Mouse (Mus musculus) kidney, postnatal 0 days (tissue): ENCODE results near the gene Acot8. TPM values are rescaled to one million over a fixed set of nuclear protein-coding genes. Genes with fewer than 3 reads are reported as not detected.

ENCODE experiments used
- ATAC-seq: fragments of 200-750 bp; cut with Nextera tagmentation; replicated peaks from 2 replicates; pipeline ENCODE4 v1.8.0; 2017; ENCODE audit warnings: low read depth, moderate number of reproducible peaks, moderate TSS enrichment, moderate library complexity; ENCODE audit not compliant: low FRiP score
- DNase-seq: peaks from one replicate; pipeline ENCODE4 v3.0.0-alpha.2; 2016; ENCODE audit warnings: low spot score
- H3K27ac ChIP-seq: fragments of 300-500 bp; sonication (generic); 2 replicates; pipeline ENCODE4 v1.5.1; 2014; ENCODE audit warnings: mild to moderate bottlenecking
- H3K27me3 ChIP-seq: fragments of 300-500 bp; sonication (generic); 2 replicates; pipeline ENCODE4 v1.6.1; 2014; ENCODE audit warnings: low read length, mixed read lengths; ENCODE audit not compliant: insufficient read depth
- H3K36me3 ChIP-seq: fragments of 300-500 bp; sonication (generic); 2 replicates; pipeline ENCODE4 v1.6.1; 2014; ENCODE audit warnings: low read length, mixed read lengths; ENCODE audit not compliant: insufficient read depth
- H3K4me1 ChIP-seq: fragments of 300-500 bp; sonication (generic); replicated peaks from 2 replicates; pipeline ENCODE4 v1.6.1; 2014; ENCODE audit warnings: antibody characterized with exemption, low read length, mixed read lengths; ENCODE audit not compliant: insufficient read depth
- H3K4me2 ChIP-seq: fragments of 300-500 bp; sonication (generic); 2 replicates; pipeline ENCODE4 v1.6.1; 2014; ENCODE audit warnings: mild to moderate bottlenecking, low read length, moderate library complexity, mixed read lengths
- H3K4me3 ChIP-seq: fragments of 300-500 bp; sonication (generic); replicated peaks from 2 replicates; pipeline ENCODE4 v1.5.1; 2014; ENCODE audit warnings: low read depth, low read length
- H3K9ac ChIP-seq: fragments of 300-500 bp; sonication (generic); 2 replicates; pipeline ENCODE4 v1.6.1; 2014; ENCODE audit warnings: low read depth, low read length
- H3K9me3 ChIP-seq: fragments of 300-500 bp; sonication (generic); replicated peaks from 2 replicates; pipeline ENCODE4 v1.6.1; 2016; ENCODE audit warnings: low read length, inconsistent platforms, mixed read lengths
- CTCF ChIP-seq: IDR thresholded peaks from 2 replicates; pipeline ENCODE4 v1.5.1; 2016; ENCODE audit warnings: antibody characterized with exemption, low read depth, mild to moderate bottlenecking, moderate library complexity
- WGBS: fragments of 180-500 bp; shearing (Covaris S2); extraction: QIAGEN DNeasy Blood & Tissue Kit; methylation state at CpG from one replicate; pipeline ENCODE4 v1.1.7; 2014; 5-methylcytosine and 5-hydroxymethylcytosine counted together
- polyA plus RNA-seq: library from polyadenylated mRNA; unstranded; fragments of >200 nt; fragmentation: Nextera tagmentation; extraction: Ambion mirVana; gene quantifications from 2 replicates; pipeline ENCODE4 v1.2.1, GENCODE M21; 2015

Gene Acot8
- polyA plus RNA-seq, 1 experiment from 2014 or later, result 28.7 TPM

GRCm38 (mm10) chr2:164765841-164766240 lies 38.8 kb downstream of the Acot8 start:
- 85% methylated on average over 3 of the region's 3 CpGs for WGBS
- H3K9ac ChIP-seq, result no peak overlapping the region
- no peaks in the 10 kb centered on the region for H3K27me3 ChIP-seq
- ATAC-seq, result no peak
- 0 out of 2 replicates have a peak, but pooled peaks cover 6% of the 10 kb centered on the region for H3K4me1 ChIP-seq
- TF ChIP-seq CTCF, result no peak
- no peaks in the 10 kb centered on the region for H3K9me3 ChIP-seq
- DNase-seq, result no peak
- H3K27ac ChIP-seq, result no peak overlapping the region
- peaks cover 42% of the 10 kb centered on the region for H3K36me3 ChIP-seq
- H3K4me3 ChIP-seq, result no peak overlapping the region
- H3K4me2 ChIP-seq, result no peak overlapping the region

GRCm38 (mm10) chr2:164762593-164762992 lies 42.1 kb downstream of the Acot8 start:
- Histone ChIP-seq H3K27ac (no peak overlapping the region), H3K27me3 (no peaks in the 10 kb centered on the region), H3K4me1 (no peaks in the 10 kb centered on the region), H3K9me3 (no peaks in the 10 kb centered on the region), H3K4me2 (no peak overlapping the region), H3K36me3 (peaks cover 67% of the 10 kb centered on the region), H3K9ac (no peak overlapping the region), H3K4me3 (no peak overlapping the region)
- TF ChIP-seq CTCF, result no peak
- DNase-seq (no peak), ATAC-seq (no peak)
- 79% methylated on average over 7 of the region's 7 CpGs for WGBS

- H3K9ac ChIP-seq, result no peak overlapping the region
- H3K4me2 ChIP-seq, result no peak overlapping the region
- ATAC-seq, result no peak
- peaks cover 67% of the 10 kb centered on the region for H3K36me3 ChIP-seq
- no peaks in the 10 kb centered on the region for H3K27me3 ChIP-seq
- H3K9me3 ChIP-seq, result no peaks in the 10 kb centered on the region
- no peak for DNase-seq
- H3K4me1 ChIP-seq, result no peaks in the 10 kb centered on the region
- no peak overlapping the region for H3K4me3 ChIP-seq
- no peak overlapping the region for H3K27ac ChIP-seq
- 99% methylated on average over 4 of the region's 4 CpGs for WGBS
- TF ChIP-seq CTCF, result no peak
Observed at GRCm38 (mm10) chr2:164761971-164762370, 42.7 kb downstream of the Acot8 start.

GRCm38 (mm10) chr2:164761502-164761901 lies 43.2 kb downstream of the Acot8 start:
- Histone ChIP-seq H3K4me1 (no peaks in the 10 kb centered on the region), H3K36me3 (peaks cover 65% of the 10 kb centered on the region), H3K9me3 (no peaks in the 10 kb centered on the region), H3K27me3 (no peaks in the 10 kb centered on the region), H3K9ac (no peak overlapping the region), H3K4me2 (no peak overlapping the region), H3K4me3 (no peak overlapping the region), H3K27ac (no peak overlapping the region)
- DNase-seq (no peak), ATAC-seq (no peak)
- TF ChIP-seq CTCF, result no peak
- WGBS, result 94% methylated on average over 2 of the region's 2 CpGs

GRCm38 (mm10) chr2:164760059-164760833 lies 44.4 kb downstream of the Acot8 start:
- H3K27me3 ChIP-seq, result no peaks in the 10 kb centered on the region
- TF ChIP-seq CTCF, result no peak
- ATAC-seq (no peak), DNase-seq (no peak)
- 76% methylated on average over 4 of the region's 4 CpGs for WGBS
- H3K4me1 ChIP-seq, result no peaks in the 10 kb centered on the region
- H3K9ac ChIP-seq, result no peak overlapping the region
- peaks cover 66% of the 10 kb centered on the region for H3K36me3 ChIP-seq
- no peak overlapping the region for H3K27ac ChIP-seq
- no peaks in the 10 kb centered on the region for H3K9me3 ChIP-seq
- no peak overlapping the region for H3K4me2 ChIP-seq
- H3K4me3 ChIP-seq, result no peak overlapping the region

- H3K4me3 ChIP-seq, result no peak overlapping the region
- H3K4me2 ChIP-seq, result no peak overlapping the region
- WGBS, result 32% methylated on average over 1 of the region's 1 CpGs
- no peaks in the 10 kb centered on the region for H3K27me3 ChIP-seq
- ATAC-seq (no peak), DNase-seq (no peak)
- H3K9me3 ChIP-seq, result no peaks in the 10 kb centered on the region
- TF ChIP-seq CTCF, result no peak
- no peak overlapping the region for H3K9ac ChIP-seq
- H3K4me1 ChIP-seq, result no peaks in the 10 kb centered on the region
- H3K27ac ChIP-seq, result no peak overlapping the region
- peaks cover 75% of the 10 kb centered on the region for H3K36me3 ChIP-seq
Observed at GRCm38 (mm10) chr2:164758692-164759091, 46.0 kb downstream of the Acot8 start.
